Mouse (Mus musculus) E14TG2a.4 (cell line): ENCODE measurements around the gene Racgap1.

Experiments used
- CTCF ChIP-seq: conservative IDR thresholded peaks from 2 replicates; pipeline ENCODE4 v1.5.1; 2014; ENCODE audit warnings: low read length
- NANOG ChIP-seq: IDR thresholded peaks from 2 replicates; pipeline ENCODE4 v1.6.1; 2014; ENCODE audit warnings: borderline replicate concordance, low read length, mixed read lengths

DNA sequence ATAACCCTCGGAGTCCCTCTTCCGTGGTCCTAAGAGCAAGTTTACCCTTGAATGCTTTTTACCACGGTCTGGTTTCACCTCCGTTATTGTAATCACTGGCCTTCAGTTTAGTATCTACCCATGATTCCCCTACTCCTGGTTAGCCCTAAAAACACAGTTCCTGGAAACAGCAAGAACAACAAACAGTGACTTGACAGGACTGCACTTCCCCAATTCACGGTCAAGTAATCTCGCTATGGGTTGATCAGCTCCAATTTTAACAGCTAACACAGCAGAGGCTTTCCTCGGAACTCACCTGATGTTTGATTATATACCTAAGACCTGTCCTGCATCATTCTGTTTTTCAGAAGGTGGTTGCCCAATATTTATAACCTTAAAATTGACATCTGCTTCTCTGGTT, 16.8 kb downstream of the Racgap1 start:
- TF ChIP-seq CTCF (no peak), NANOG (no peak)
